Mouse (Mus musculus) cerebellum, postnatal 10 days (tissue): Measurements from ENCODE around the gene Tbc1d5.
"Not testable (repeated sequence)": the region's sequence is repeated elsewhere in the genome, so short reads cannot be mapped to it uniquely, and the experiment has no call there.

ENCODE experiments used
- DNase-seq, 2 experiments: peaks; one replicate each; pipeline ENCODE4 v3.0.0; 2021; ENCODE audit warnings: mixed read lengths in 2 of 2

Gene Tbc1d5

GRCm38 (mm10) chr17:50737068-50737467 lies 442.1 kb downstream of the Tbc1d5 start:
- DNase-seq: peak; percentile 32 to 64

DNA sequence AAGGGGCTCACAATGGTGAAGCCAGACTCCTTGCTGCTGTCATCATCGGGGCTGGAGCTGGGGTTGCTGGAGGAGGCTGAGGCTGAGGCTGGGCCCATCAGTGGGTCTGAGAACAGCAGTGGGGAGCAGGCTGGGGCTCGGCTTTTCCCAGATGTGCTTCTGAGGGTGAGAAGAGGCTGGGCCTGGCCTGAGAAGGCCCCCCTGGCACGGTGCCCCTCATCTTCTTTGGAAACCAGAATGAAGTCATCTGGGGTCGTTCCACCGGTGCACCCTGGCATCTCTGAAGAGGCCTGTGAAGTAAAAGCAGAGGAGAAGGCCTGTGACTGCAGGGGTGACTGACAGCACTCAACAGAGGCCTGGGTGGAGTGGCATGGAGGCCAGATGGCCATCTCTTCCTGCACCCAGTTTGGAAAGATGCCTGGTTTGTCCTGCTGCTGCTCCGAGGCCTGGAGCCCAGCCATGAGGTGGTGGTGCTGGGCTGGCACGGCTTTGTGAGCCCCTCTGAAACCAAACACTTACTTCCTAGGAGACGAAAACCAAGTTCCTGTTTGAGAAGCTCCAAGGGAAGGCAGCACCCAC lies 443.1 kb downstream of the Tbc1d5 start:
- peak; percentile 78 to 85 for DNase-seq

DNA sequence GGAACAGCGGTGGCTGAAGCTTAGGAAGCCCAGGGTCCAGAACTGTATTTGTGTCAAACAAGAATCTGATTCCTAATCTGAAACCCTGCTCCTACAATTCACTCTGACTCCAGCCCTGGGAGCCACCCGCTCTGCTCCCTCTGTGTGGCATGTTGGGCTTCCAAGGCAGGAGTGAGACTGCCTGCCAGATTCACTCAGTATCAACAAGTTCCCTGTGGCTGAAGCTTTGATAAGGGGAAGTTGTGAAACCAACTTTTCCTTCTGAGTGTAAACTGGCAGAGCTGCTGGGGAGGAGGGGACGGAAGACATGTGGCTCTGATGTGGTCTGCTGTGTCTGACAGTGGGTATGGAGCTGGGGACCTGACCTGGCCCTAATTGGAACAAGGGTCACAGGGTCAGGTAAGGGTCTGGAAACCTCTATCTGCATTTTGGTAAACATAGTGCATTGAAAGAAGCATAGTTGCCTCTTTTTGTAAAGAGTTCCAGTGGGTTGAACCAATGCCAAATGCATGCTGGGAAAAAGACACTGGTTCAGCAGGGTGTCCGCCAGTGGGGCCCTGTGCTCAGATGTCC lies 443.7 kb downstream of the Tbc1d5 start:
- DNase-seq: peak in 1 of 2 experiments; percentile 38

GRCm38 (mm10) chr17:50734781-50735180 lies 444.4 kb downstream of the Tbc1d5 start:
- no peak for DNase-seq

DNA sequence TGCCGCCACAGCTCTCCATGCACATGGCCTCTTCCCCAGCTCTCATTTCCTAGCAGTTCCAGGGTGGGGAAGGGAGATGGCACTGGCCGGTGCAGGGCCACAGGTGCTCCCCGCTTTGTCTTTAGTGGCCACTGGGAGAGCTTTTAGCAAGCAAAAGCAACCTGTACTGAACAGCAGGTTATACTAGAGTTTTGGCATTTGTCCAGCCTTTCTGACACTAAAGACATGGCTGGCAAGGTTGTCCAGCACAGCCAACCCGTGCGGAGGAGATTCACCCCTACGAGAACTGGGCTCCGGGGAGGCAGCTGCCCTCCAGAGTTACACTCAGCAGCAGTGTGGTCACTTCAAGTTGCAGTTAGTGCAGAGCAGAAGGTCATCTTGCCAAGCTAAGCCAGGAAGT lies 445.8 kb downstream of the Tbc1d5 start:
- peak; percentile 27 to 67 for DNase-seq

- peak in 1 of 2 experiments; percentile 15 for DNase-seq
Measured at GRCm38 (mm10) chr17:50731876-50732275, 447.3 kb downstream of the Tbc1d5 start.

DNA sequence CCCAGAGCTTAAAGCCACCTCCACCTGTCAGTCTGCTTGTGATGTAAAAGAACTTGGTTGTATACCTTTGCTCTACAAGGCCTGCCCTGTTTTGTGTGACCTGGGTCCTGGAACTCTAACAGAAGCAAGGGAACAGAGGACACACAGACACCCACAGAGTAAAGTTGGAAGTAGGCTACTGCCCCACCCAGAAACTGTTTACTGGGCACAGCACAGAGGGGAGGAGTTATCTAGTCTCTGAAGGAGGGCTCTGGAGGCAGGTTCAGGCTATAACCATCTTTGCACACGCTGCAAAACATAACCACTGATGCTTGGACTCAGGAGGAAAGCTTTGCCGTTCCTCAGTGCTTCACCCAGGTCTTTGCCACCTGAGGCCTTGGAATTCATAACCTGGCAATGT lies 448.3 kb downstream of the Tbc1d5 start:
- DNase-seq: no peak

DNA sequence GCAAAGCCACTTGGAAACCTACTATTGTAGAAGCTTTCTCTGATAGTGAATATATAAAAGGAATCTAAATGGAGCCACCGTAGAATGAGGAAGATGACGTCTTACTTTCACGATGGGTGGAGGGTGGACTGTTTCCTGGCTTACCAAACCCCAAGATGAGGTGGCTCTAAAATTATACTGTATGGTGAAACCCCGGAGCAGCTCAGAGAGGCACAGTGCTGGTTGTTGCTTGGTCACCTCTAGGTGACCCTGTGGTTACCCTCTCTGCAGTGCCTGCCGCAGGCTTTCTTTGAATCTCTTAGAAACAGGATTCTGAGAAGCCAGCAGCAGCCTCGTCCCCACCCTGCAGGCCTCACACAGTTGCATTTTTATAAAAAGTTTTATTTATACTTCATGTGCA lies 449.6 kb downstream of the Tbc1d5 start:
- DNase-seq: no peak

- no peak for DNase-seq
Measured at GRCm38 (mm10) chr17:50729031-50729430, 450.1 kb downstream of the Tbc1d5 start.

DNA sequence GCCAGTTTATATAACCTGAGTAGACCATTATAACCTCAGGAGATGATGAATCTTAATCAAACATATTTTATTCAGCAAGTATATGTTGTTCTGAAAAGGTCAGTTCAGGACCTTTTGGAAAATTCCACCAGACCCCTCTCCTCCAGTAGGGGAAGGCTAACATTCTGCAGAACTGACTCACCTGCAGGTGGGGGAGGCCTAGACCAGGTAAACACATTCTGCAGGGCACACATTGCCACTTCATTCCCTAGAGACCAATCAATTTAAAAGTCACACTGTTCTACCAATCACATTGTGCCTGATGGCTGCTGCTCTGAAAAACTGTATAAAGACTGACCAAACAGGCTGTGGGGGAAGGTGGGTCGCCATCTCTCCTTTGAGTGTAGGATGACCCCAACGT lies 452.9 kb downstream of the Tbc1d5 start:
- DNase-seq: no peak

- no peak for DNase-seq
Measured at GRCm38 (mm10) chr17:50724376-50724775, 454.8 kb downstream of the Tbc1d5 start.

DNA sequence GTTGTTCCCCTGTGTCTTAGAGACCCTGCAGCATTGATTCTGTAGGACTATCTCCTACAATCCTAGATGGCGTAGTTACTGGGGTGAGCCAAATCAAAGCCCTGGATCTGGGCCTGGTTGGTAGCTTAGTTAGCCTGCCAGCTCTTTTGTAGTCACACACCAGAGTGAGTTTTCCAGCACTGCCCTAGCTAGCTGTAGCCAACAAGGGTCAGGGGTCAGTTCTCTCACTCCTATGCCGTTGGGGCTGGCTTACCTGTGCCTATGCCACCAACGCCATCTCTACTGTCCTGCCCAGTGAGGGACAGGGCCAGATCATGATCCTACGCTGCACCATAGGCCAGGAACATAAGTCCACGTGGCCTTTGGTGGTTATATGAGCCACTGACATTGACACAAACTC lies 461.6 kb downstream of the Tbc1d5 start:
- DNase-seq: no peak

DNA sequence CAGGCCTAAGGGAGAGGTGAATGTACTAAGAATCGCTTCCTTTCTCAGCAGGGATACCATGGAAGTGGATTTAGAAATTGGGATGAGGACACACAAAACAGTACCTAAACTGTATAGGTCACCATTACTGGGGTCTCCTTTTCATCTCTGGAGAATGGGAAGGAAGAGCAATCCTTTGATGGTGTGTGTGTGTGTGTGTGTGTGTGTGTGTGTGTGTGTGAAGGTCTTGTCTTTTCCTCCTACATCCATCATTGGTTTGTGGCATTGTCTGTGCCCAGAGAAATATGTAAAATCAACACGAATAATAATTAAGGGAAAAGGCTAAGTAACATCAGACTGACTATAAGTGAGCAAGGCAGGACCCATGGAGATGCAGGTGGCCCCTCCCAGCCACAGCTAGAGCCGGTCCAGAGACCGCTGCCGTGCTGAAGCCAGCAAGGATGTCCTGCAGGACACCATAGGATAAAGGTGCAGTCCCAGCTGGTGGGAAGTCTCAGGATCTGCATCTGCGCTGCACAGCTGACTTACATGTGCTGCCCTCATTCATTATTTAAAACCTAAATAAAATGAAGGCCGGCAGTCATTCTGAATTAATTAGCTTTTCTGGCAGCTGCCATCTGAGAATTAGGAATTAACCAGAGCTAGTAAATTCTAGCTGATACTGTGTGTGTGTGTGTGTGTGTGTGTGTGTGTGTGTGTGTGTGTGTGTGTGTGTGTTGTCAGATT lies 468.5 kb downstream of the Tbc1d5 start:
- DNase-seq: no peak

DNA sequence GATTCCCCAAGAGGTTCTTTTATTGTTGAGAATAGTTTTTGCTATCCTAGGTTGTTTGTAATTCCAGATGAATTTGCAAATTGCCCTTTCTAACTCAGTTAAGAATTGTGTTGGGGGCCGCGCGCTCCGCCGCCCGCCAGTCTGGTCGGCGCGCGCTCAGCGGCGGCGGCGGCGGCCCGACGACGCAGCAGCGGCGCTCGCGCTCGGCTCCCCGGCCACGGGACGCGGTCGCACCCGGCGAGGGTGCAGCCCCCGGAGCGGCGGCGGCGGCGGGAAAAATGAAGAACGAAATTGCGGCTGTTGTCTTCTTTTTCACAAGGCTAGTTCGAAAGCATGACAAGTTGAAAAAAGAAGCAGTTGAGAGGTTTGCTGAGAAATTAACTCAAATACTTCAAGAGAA lies 480.7 kb downstream of the Tbc1d5 start:
- DNase-seq: not testable (repeated sequence)

DNA sequence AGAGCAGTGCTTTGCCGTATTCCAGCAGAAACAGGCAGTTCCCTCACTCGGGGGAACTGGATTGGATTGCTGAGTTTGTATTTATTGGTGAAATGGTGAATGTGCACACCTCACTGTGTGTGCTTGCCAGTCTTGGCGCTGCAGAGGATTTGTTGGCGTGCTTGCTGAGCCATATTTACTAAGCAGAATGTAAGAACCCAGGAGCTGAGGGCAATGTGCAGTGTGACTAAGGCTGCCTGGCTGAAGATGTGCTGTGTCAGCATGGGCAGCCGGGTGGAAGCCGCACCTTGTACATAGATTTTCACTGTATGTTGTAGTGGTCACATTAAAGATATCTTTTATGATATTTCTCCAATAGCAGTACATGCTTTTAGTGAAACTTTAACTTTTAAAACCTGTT lies 491.0 kb downstream of the Tbc1d5 start:
- peak; percentile 55 to 65 for DNase-seq

DNA sequence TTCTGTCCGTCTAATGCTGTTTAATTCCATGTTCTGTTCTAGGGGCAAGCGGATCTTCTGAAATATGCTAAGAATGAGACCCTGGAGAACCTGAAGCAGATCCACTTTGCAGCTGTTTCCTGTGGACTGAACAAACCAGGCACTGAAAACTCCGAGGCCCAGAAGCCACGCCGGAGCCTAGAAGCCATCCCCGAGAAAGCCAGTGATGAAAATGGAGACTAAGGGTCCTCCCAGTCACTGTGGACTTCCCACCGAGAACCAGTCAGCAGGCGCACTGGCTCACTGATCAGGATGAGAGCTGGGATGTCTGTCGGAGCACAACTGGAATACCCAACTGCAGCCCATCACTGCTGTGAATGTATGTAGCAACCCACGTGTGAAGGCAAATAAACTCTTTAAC lies 491.5 kb downstream of the Tbc1d5 start:
- no peak for DNase-seq

DNA sequence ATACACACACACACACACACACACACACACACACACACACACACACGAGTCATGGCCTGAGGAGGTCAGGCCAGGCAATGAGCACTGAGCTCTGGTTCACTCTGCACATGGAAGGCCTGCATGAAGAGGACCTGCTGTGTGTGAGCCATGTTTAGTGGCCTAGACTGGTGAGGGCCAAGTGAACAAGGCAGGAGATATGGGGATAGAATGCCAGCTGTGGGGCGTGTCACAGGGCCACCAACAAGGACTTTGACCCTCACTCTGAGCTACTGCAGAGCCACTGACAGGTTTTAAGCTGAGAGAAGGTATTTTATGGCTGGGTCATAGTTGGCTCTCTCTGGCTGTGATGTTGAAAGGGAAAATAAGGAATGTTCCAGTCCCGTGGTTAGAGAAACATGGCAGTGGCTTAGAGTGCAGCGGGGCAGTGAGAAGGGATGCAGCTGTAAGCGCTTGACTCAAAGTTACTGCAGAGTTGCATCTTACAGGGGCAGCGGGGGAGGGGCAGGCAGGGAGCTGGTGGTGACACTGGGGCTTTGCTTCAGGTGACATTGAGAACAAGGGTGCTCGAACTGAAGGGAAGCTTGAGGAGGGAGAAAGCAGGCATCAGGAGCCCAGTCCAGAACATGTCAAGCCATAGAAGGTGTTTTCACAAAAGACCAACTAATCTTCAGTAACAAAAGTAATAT lies 494.0 kb downstream of the Tbc1d5 start:
- peak; percentile 22 to 25 for DNase-seq
